Mouse (Mus musculus): ENCODE data around the gene Usp49.
A peak's percentile ranks its signal among the peaks of the same experiment; 100 is the strongest.
"Not testable (repeated sequence)": the region's sequence is repeated elsewhere in the genome, so short reads cannot be mapped to it uniquely, and the experiment has no call there.

Gene Usp49

GRCm38 (mm10) chr17:47609182-47609581 is 21.3 kb upstream of the Usp49 start:
- DNase-seq (ENCODE audit: low read depth, low spot score) = no peak

- DNase-seq (ENCODE audit: low read depth, low spot score) = peak; percentile 98
Measured at GRCm38 (mm10) chr17:47610849-47611660, 19.4 kb upstream of the Usp49 start, which contains the start of the genes Bysl, Med20 and Gm20517. Gene Bysl, minus strand, starts transcription at chr17:47611492. Gene Med20, plus strand, starts transcription at chr17:47611582. Gene Gm20517, plus strand, starts transcription at chr17:47611589.

- no peak for DNase-seq (ENCODE audit: low read depth, low spot score)
Measured at GRCm38 (mm10) chr17:47611661-47611982, 18.9 kb upstream of the Usp49 start.

- peak; percentile 53 for DNase-seq (ENCODE audit: low read depth, low spot score)
Measured at GRCm38 (mm10) chr17:47614018-47614417, 16.5 kb upstream of the Usp49 start.

- DNase-seq (ENCODE audit: low read depth, low spot score) = no peak
Measured at GRCm38 (mm10) chr17:47616119-47616518, 14.4 kb upstream of the Usp49 start.

- no peak for DNase-seq (ENCODE audit: low read depth, low spot score)
Measured at GRCm38 (mm10) chr17:47616652-47617051, 13.8 kb upstream of the Usp49 start.

GRCm38 (mm10) chr17:47617605-47618307 is 12.7 kb upstream of the Usp49 start:
- no peak for DNase-seq (ENCODE audit: low read depth, low spot score)

- no peak for DNase-seq (ENCODE audit: low read depth, low spot score)
Measured at GRCm38 (mm10) chr17:47618556-47619311, 11.8 kb upstream of the Usp49 start.

GRCm38 (mm10) chr17:47622912-47623554 is 7.5 kb upstream of the Usp49 start:
- DNase-seq (ENCODE audit: low read depth, low spot score) = no peak

GRCm38 (mm10) chr17:47624572-47624971 is 5.9 kb upstream of the Usp49 start:
- not testable (repeated sequence) for DNase-seq (ENCODE audit: low read depth, low spot score)

GRCm38 (mm10) chr17:47625088-47625487 is 5.4 kb upstream of the Usp49 start:
- no peak for DNase-seq (ENCODE audit: low read depth, low spot score)

GRCm38 (mm10) chr17:47626031-47626430 is 4.5 kb upstream of the Usp49 start:
- DNase-seq (ENCODE audit: low read depth, low spot score) = no peak

- no peak for DNase-seq (ENCODE audit: low read depth, low spot score)
Measured at GRCm38 (mm10) chr17:47627791-47628190, 2.7 kb upstream of the Usp49 start.

- DNase-seq (ENCODE audit: low read depth, low spot score) = peak; percentile 96
Measured at GRCm38 (mm10) chr17:47628851-47629676, 1.4 kb upstream of the Usp49 start.

GRCm38 (mm10) chr17:47629717-47630677 is 493 bp upstream of the Usp49 start:
- DNase-seq (ENCODE audit: low read depth, low spot score) = no peak

GRCm38 (mm10) chr17:47632181-47632840 is 1.8 kb downstream of the Usp49 start:
- DNase-seq (ENCODE audit: low read depth, low spot score) = no peak

- DNase-seq (ENCODE audit: low read depth, low spot score) = no peak
Measured at GRCm38 (mm10) chr17:47633999-47634770, 3.7 kb downstream of the Usp49 start.

- no peak for DNase-seq (ENCODE audit: low read depth, low spot score)
Measured at GRCm38 (mm10) chr17:47642992-47643391, 12.5 kb downstream of the Usp49 start.

All from CD4-positive helper T cell, adult 2 months (primary cell).